Mouse (Mus musculus) mesoderm, embryonic 11.5 days (tissue): ENCODE data around the gene Gns.

ENCODE experiments used
- DNase-seq: peaks from one replicate; pipeline ENCODE4 v3.0.0-alpha.2; 2012; ENCODE audit warnings: low read depth, low spot score

The Gns gene

GRCm38 (mm10) chr10:121429981-121430682, 65.2 kb downstream of the Gns start:
- DNase-seq, result no peak

GRCm38 (mm10) chr10:121430764-121431540, 66.1 kb downstream of the Gns start:
- no peak for DNase-seq

- no peak for DNase-seq
Observed at GRCm38 (mm10) chr10:121432041-121432634, 67.2 kb downstream of the Gns start.

DNA sequence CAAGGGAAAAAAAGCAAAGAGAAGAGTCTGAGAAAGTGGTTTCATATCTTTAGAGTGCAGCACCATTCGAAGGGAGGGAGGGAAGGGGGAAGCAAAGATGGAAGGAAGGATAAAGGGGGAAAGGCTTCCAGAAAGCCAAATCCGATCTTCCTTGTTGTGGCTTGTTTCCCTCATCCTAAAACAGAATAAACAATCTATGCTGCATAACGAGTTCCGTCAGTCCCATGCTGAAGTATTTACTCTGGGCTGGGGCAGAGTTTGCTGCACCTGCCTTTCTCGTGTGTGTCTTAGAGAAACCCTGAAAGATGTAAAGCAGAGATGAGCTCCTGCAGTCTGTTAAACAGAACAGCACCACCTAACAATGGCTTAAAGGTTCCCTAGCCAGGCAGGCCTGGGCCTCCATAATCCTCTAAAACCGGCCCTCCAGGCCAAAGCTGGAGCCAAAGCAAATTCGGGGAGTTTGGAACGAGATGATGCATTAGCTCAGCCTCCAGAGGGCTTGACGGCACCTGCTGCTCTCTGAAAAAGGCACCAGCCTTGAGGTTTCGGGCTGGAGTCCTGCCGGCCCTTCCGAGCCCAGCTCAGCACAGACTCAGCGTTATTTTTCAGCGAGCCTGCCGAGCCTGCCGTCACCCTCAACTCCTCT, 67.9 kb downstream of the Gns start:
- DNase-seq, result no peak

- no peak for DNase-seq
Observed at GRCm38 (mm10) chr10:121434441-121435103, 69.7 kb downstream of the Gns start.

DNA sequence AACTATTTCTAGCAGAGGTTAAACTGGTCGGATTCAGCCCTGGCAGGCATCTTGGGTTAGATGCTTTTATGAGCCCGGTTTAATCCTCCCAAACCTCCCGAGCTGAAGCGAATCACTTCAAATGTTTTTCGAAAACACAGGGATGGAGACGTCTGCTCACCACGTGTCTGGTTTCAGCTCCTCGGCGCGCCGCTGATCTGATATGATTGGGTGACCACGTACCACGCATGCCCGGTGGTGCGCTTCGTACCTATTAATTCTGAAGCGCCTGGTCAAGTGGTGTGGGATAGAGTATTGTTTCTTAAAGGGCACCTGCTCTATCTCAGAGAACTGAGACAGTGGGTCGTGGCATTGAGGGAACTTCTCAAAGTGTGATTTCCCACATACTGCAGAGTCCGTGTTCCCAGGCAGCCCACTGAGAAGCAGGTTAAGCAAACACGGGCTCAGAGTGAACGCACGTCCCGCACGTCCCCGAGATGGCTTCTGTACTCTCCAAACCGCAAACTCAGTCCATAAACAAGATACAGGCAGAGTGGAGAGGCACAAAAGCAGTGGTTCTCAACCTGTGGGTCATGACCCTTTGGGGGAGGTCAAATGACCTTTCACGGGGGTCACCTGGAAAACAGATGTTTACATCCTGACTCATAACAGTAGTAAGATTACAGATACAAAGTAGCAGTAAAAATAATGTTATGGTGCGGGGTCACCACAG, 70.8 kb downstream of the Gns start:
- DNase-seq, result no peak

GRCm38 (mm10) chr10:121436258-121436645, 71.4 kb downstream of the Gns start:
- peak; percentile 59 for DNase-seq

DNA sequence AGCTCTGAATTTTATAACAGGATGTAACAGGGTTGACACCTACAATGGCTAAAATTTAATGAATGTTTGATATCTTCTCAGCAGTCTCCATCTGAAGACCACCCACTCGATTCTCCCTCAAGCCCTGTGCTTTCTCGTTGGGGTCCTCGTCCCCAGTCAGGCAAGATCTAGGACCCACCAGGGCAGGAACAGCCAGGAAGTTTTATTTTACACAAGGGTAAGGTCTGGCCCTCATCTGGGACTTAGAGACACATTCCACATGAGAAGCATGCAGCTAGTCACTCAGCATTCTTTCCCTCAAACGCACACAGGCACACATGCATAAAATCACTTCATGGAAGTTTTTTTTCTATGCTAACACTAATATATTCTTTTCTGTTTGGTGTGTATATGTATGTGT, 71.8 kb downstream of the Gns start:
- DNase-seq, result no peak

DNA sequence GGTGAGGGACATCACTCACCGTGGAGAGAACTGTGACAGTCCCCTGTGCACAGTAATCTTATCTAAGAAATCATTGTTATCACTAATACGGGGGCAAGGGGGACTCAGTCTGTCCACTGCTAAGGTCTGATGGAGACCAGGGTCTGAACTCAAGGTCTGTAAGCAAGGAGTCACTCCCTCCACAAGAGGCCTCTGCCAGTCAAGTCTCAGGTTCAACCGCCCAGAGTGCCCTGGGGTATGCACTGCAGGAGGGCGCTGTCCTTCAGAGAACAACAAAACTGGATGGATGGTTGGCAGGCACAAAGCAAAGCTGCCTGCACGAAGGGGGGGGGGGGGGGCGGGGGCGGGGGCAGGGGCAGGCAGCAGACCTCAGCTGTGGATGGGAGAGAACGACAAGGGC, 73.2 kb downstream of the Gns start:
- DNase-seq, result no peak

DNA sequence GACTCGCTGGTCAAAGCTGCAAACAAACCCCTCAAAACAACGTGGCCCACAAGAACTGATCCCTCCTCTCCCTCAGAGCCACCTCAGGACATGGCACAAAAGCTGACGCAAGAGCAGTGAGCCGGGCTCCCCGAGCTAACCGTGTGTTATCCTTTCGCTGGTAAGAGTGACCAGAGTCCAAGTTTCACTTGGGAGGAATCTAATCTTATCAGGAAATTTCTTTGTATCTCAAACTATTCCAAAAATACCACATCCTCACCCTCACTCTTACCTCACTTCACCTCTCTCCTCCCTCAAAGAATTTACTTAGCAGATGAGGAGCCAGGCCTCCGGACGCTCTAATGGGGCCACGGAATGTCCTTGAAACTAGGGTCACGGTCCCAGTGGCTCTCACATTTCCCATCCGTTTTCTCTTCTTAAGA, 74.4 kb downstream of the Gns start:
- no peak for DNase-seq

DNA sequence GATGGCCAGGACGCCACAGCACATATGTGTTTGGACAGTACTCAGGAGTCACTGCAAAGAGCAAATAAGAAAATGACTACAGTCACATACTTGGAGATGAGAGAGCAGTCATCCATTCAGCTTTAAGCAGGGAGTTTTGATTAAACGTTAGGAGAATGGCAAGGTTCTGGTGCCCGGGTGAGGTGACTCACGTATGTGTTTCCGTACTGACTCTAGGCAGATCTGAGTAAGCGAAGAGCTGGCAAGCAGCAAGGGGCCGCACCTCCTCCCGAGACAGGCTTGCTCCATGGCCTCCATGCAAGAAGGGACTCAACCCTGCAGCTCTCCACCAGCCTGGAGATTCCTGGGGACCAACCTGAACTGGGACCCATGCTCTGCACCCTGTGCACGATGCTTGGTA, 78.9 kb downstream of the Gns start:
- no peak for DNase-seq

DNA sequence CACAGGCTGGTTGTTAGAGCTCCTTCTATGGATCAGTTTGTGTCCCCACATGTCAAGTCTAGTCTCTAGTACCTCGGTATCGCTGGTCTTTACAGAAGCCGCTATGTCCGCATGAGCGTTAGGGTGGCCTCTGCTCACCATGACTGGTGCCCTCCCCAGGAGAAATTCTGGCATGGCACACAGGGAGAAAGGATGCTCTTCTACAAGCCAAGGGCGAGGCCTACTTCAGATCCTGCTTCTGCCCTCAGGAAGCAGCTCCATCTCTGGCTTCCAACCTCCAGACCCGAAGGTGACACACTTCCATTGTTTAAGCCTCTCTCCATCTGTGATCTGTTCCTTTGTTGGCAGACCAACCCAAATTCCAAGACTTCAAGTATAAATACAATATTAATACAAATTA, 79.3 kb downstream of the Gns start:
- no peak for DNase-seq

DNA sequence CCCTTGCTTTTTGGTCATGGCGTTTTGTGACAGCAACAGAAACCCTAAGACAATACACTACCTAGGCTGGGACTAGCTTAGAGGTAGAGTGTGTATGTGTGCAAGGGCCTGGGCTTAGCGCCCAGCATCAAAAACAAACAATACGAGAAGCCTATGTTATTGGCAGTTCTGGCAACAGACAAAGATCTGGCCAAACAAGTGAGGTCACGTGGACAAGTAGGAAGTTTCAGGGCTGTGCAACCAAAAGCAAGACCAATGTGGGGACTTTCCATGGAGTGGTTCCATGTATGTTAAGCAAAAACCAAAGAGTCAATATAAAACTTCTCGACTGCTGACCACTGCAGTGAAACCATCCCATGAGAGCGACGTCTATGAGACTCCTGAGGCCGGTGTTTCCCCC, 80.9 kb downstream of the Gns start:
- no peak for DNase-seq
